Mouse (Mus musculus) c-Kit-positive CD71-positive TER-119-positive erythroid progenitor cells, embryonic 14.5 days (primary cell): ENCODE results near the gene Tnn.

Experiments used
- DNase-seq: peaks from one replicate; pipeline ENCODE4 v3.0.0-alpha.2; 2013; ENCODE audit warnings: low spot score

The Tnn gene

GRCm38 (mm10) chr1:160043271-160043975 lies 110.0 kb downstream of the Tnn start:
- DNase-seq, result no peak

- DNase-seq, result no peak
Measured at GRCm38 (mm10) chr1:160042351-160042750, 111.0 kb downstream of the Tnn start.

- DNase-seq, result no peak
Measured at GRCm38 (mm10) chr1:160041264-160041775, 112.1 kb downstream of the Tnn start.

GRCm38 (mm10) chr1:160039951-160040645 lies 113.3 kb downstream of the Tnn start:
- DNase-seq, result no peak

- no peak for DNase-seq
Measured at GRCm38 (mm10) chr1:160036996-160037521, 116.3 kb downstream of the Tnn start.

GRCm38 (mm10) chr1:160035561-160035960 lies 117.8 kb downstream of the Tnn start:
- DNase-seq, result no peak
